Mouse (Mus musculus): ENCODE measurements around the gene Gm28230. TPM values are rescaled to one million over a fixed set of nuclear protein-coding genes. Genes with fewer than 3 reads are reported as not detected.

The Gm28230 gene
- polyA plus RNA-seq, 1 experiment from 2014 or later: not detected

GRCm38 (mm10) chr2:74738623-74739475 lies 12.3 kb downstream of the Gm28230 start:
- Histone ChIP-seq H3K9me3 (ENCODE audit: low read length) (no peaks in the 10 kb centered on the region), H3K4me2 (ENCODE audit: low read depth, low read length) (no peak overlapping the region), H3K36me3 (replicated peaks; ENCODE audit: insufficient read depth, low read length) (no peaks in the 10 kb centered on the region), H3K27ac (ENCODE audit: low read depth) (no peak overlapping the region), H3K27me3 (ENCODE audit: insufficient read depth, low read length) (peaks cover 98% of the 10 kb centered on the region), H3K4me3 (ENCODE audit: low read depth, low read length) (no peak overlapping the region), H3K4me1 (ENCODE audit: insufficient read depth) (no peaks in the 10 kb centered on the region), H3K9ac (replicated peaks) (no peak overlapping the region)
- DNase-seq (no peak), ATAC-seq (no peak)
- 4% methylated on average over 20 of the region's 20 CpGs for WGBS (ENCODE audit: insufficient replicate concordance)
- TF ChIP-seq CTCF (IDR thresholded peaks at IDR 0.05; ENCODE audit: low read depth): no peak
- no peak for TF ChIP-seq EP300 (IDR thresholded peaks at IDR 0.05; ENCODE audit: low read depth)

GRCm38 (mm10) chr2:74739476-74739800 lies 12.9 kb downstream of the Gm28230 start:
- ATAC-seq (no peak), DNase-seq (no peak)
- no peaks in the 10 kb centered on the region for H3K4me1 ChIP-seq (ENCODE audit: insufficient read depth)
- WGBS (ENCODE audit: insufficient replicate concordance): 18% methylated on average over 2 of the region's 2 CpGs
- H3K27ac ChIP-seq (ENCODE audit: low read depth): no peak overlapping the region
- no peak for TF ChIP-seq CTCF (IDR thresholded peaks at IDR 0.05; ENCODE audit: low read depth)
- H3K4me3 ChIP-seq (ENCODE audit: low read depth, low read length): no peak overlapping the region
- no peak overlapping the region for H3K4me2 ChIP-seq (ENCODE audit: low read depth, low read length)
- no peaks in the 10 kb centered on the region for H3K9me3 ChIP-seq (ENCODE audit: low read length)
- peaks cover 98% of the 10 kb centered on the region for H3K27me3 ChIP-seq (ENCODE audit: insufficient read depth, low read length)
- H3K9ac ChIP-seq (replicated peaks): no peak overlapping the region
- no peaks in the 10 kb centered on the region for H3K36me3 ChIP-seq (replicated peaks; ENCODE audit: insufficient read depth, low read length)

- DNase-seq (no peak), ATAC-seq (no peak)
- no peak overlapping the region for H3K9ac ChIP-seq (replicated peaks)
- H3K4me1 ChIP-seq (ENCODE audit: insufficient read depth): no peaks in the 10 kb centered on the region
- no peak overlapping the region for H3K4me2 ChIP-seq (ENCODE audit: low read depth, low read length)
- WGBS (ENCODE audit: insufficient replicate concordance): 9% methylated on average over 14 of the region's 14 CpGs
- no peak overlapping the region for H3K4me3 ChIP-seq (ENCODE audit: low read depth, low read length)
- no peaks in the 10 kb centered on the region for H3K36me3 ChIP-seq (replicated peaks; ENCODE audit: insufficient read depth, low read length)
- TF ChIP-seq EP300 (IDR thresholded peaks at IDR 0.05; ENCODE audit: low read depth) (no peak), CTCF (IDR thresholded peaks at IDR 0.05; ENCODE audit: low read depth) (no peak)
- H3K27me3 ChIP-seq (ENCODE audit: insufficient read depth, low read length): peaks cover 97% of the 10 kb centered on the region
- no peak overlapping the region for H3K27ac ChIP-seq (ENCODE audit: low read depth)
- no peaks in the 10 kb centered on the region for H3K9me3 ChIP-seq (ENCODE audit: low read length)
Observed at GRCm38 (mm10) chr2:74739869-74740268, 13.3 kb downstream of the Gm28230 start.

- peaks cover 96% of the 10 kb centered on the region for H3K27me3 ChIP-seq (ENCODE audit: insufficient read depth, low read length)
- no peaks in the 10 kb centered on the region for H3K36me3 ChIP-seq (replicated peaks; ENCODE audit: insufficient read depth, low read length)
- no peak for DNase-seq
- no peak overlapping the region for H3K4me2 ChIP-seq (ENCODE audit: low read depth, low read length)
- TF ChIP-seq EP300 (IDR thresholded peaks at IDR 0.05; ENCODE audit: low read depth): no peak
- TF ChIP-seq CTCF (IDR thresholded peaks at IDR 0.05; ENCODE audit: low read depth): no peak
- H3K4me1 ChIP-seq (ENCODE audit: insufficient read depth): no peaks in the 10 kb centered on the region
- no peaks in the 10 kb centered on the region for H3K9me3 ChIP-seq (ENCODE audit: low read length)
- no peak for ATAC-seq
- H3K4me3 ChIP-seq (ENCODE audit: low read depth, low read length): no peak overlapping the region
- H3K9ac ChIP-seq (replicated peaks): no peak overlapping the region
- H3K27ac ChIP-seq (ENCODE audit: low read depth): no peak overlapping the region
- WGBS (ENCODE audit: insufficient replicate concordance): 2% methylated on average over 43 of the region's 43 CpGs
Observed at GRCm38 (mm10) chr2:74740311-74741091, 14.0 kb downstream of the Gm28230 start.

GRCm38 (mm10) chr2:74741252-74741978 lies 14.9 kb downstream of the Gm28230 start:
- 39% methylated on average over 2 of the region's 3 CpGs for WGBS (ENCODE audit: insufficient replicate concordance)
- DNase-seq (no peak), ATAC-seq (no peak)
- no peak for TF ChIP-seq CTCF (IDR thresholded peaks at IDR 0.05; ENCODE audit: low read depth)
- no peak for TF ChIP-seq EP300 (IDR thresholded peaks at IDR 0.05; ENCODE audit: low read depth)
- H3K9me3 ChIP-seq (ENCODE audit: low read length): no peaks in the 10 kb centered on the region
- H3K4me1 ChIP-seq (ENCODE audit: insufficient read depth): no peaks in the 10 kb centered on the region
- H3K27ac ChIP-seq (ENCODE audit: low read depth): no peak overlapping the region
- no peak overlapping the region for H3K4me2 ChIP-seq (ENCODE audit: low read depth, low read length)
- no peak overlapping the region for H3K9ac ChIP-seq (replicated peaks)
- no peak overlapping the region for H3K4me3 ChIP-seq (ENCODE audit: low read depth, low read length)
- H3K27me3 ChIP-seq (ENCODE audit: insufficient read depth, low read length): peaks cover 96% of the 10 kb centered on the region
- no peaks in the 10 kb centered on the region for H3K36me3 ChIP-seq (replicated peaks; ENCODE audit: insufficient read depth, low read length)

GRCm38 (mm10) chr2:74741979-74742277 lies 15.4 kb downstream of the Gm28230 start:
- Histone ChIP-seq H3K36me3 (replicated peaks; ENCODE audit: insufficient read depth, low read length) (no peaks in the 10 kb centered on the region), H3K27me3 (ENCODE audit: insufficient read depth, low read length) (peaks cover 96% of the 10 kb centered on the region), H3K4me1 (ENCODE audit: insufficient read depth) (no peaks in the 10 kb centered on the region), H3K27ac (ENCODE audit: low read depth) (no peak overlapping the region), H3K9me3 (ENCODE audit: low read length) (no peaks in the 10 kb centered on the region), H3K4me2 (ENCODE audit: low read depth, low read length) (no peak overlapping the region), H3K9ac (replicated peaks) (no peak overlapping the region), H3K4me3 (ENCODE audit: low read depth, low read length) (no peak overlapping the region)
- no peak for TF ChIP-seq CTCF (IDR thresholded peaks at IDR 0.05; ENCODE audit: low read depth)
- TF ChIP-seq EP300 (IDR thresholded peaks at IDR 0.05; ENCODE audit: low read depth): no peak
- DNase-seq: no peak
- ATAC-seq: no peak
